Mouse (Mus musculus) forebrain, embryonic 11.5 days (tissue): Measurements from ENCODE around the gene Cmtm6. TPM values are rescaled to one million over a fixed set of nuclear protein-coding genes. Genes with fewer than 3 reads are reported as not detected.

Experiments
- ATAC-seq: fragments of 200-750 bp; cut with Nextera tagmentation; replicated peaks from 2 replicates; pipeline ENCODE4 v1.8.0; 2017; ENCODE audit warnings: moderate TSS enrichment; ENCODE audit not compliant: low FRiP score
- DNase-seq: peaks from one replicate; pipeline ENCODE4 v3.0.0-alpha.2; 2017; ENCODE audit warnings: low spot score
- H3K27ac ChIP-seq: fragments of 300-500 bp; sonication (generic); 2 replicates; pipeline ENCODE4 v1.5.1; 2014; ENCODE audit warnings: low read depth, low read length
- H3K27me3 ChIP-seq: fragments of 300-500 bp; sonication (generic); 2 replicates; pipeline ENCODE4 v1.6.1; 2014; ENCODE audit warnings: mild to moderate bottlenecking, low read length, mixed read lengths; ENCODE audit not compliant: control insufficient read depth, insufficient read depth
- H3K36me3 ChIP-seq: fragments of 300-500 bp; sonication (generic); 2 replicates; pipeline ENCODE4 v1.6.1; 2014; ENCODE audit warnings: mild to moderate bottlenecking, low read length, moderate library complexity, mixed read lengths; ENCODE audit not compliant: control insufficient read depth, insufficient read depth
- H3K4me1 ChIP-seq: fragments of 300-500 bp; sonication (generic); replicated peaks from 2 replicates; pipeline ENCODE4 v1.6.1; 2014; ENCODE audit warnings: low read length, mixed read lengths; ENCODE audit not compliant: control insufficient read depth, insufficient read depth
- H3K4me2 ChIP-seq: fragments of 300-500 bp; sonication (generic); 2 replicates; pipeline ENCODE4 v1.6.1; 2014; ENCODE audit warnings: low read depth, mild to moderate bottlenecking, low read length, moderate library complexity, mixed read lengths; ENCODE audit not compliant: severe bottlenecking
- H3K4me3 ChIP-seq: fragments of 300-500 bp; sonication (generic); 2 replicates; pipeline ENCODE4 v1.5.1; 2014; ENCODE audit warnings: low read depth, low read length
- H3K9ac ChIP-seq: fragments of 300-500 bp; sonication (generic); 2 replicates; pipeline ENCODE4 v1.6.1; 2014; ENCODE audit warnings: low read length
- H3K9me3 ChIP-seq: fragments of 300-500 bp; sonication (generic); 2 replicates; pipeline ENCODE4 v1.6.1; 2016; ENCODE audit warnings: low read length, mixed read lengths; ENCODE audit not compliant: control insufficient read depth
- WGBS: fragments of 180-500 bp; shearing (Covaris S2); extraction: QIAGEN DNeasy Blood & Tissue Kit; methylation state at CpG from one replicate; pipeline ENCODE4 v1.1.7; 2014; 5-methylcytosine and 5-hydroxymethylcytosine counted together
- polyA plus RNA-seq: library from polyadenylated mRNA; unstranded; fragments of >200 nt; fragmentation: Nextera tagmentation; extraction: Ambion mirVana; gene quantifications from 2 replicates; pipeline ENCODE4 v1.2.1, GENCODE M21; 2014

Cmtm6 gene
- polyA plus RNA-seq, 1 experiment from 2014 or later, result 26.9 TPM

- WGBS, result 86% methylated on average over 4 of the region's 4 CpGs
- no peak overlapping the region for H3K9ac ChIP-seq
- ATAC-seq (no peak), DNase-seq (no peak)
- no peak overlapping the region for H3K4me3 ChIP-seq
- no peak overlapping the region for H3K27ac ChIP-seq
- no peaks in the 10 kb centered on the region; the same call in 1 of the 2 replicates for H3K4me1 ChIP-seq
- no peaks in the 10 kb centered on the region for H3K27me3 ChIP-seq
- no peak overlapping the region for H3K4me2 ChIP-seq
- no peaks in the 10 kb centered on the region; the same call in 1 of the 2 replicates for H3K9me3 ChIP-seq
- H3K36me3 ChIP-seq, result no peaks in the 10 kb centered on the region; the same call in 1 of the 2 replicates
Measured at GRCm38 (mm10) chr9:114770224-114770623, 39.3 kb downstream of the Cmtm6 start.

DNA sequence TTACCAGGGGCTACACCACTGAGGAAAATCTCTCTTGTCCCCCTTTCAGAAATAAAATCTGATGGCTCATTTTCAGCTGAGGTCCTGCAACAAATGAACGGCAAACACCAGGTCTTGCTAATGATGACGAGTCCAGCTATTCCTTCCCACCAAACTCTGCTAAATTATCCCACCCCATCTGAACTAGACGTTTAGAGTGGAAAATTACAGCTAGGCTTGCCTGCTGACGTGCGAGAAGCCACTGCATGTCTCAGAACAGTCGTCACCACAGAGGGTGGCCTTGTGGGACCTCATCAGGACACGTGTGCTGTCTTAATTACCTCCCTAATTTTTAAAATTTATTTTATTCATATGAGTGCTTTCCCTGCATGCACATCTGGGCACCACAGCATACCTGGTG lies 40.6 kb downstream of the Cmtm6 start:
- no peaks in the 10 kb centered on the region for H3K9me3 ChIP-seq
- no peak for DNase-seq
- no peaks in the 10 kb centered on the region; the same call in 1 of the 2 replicates for H3K4me1 ChIP-seq
- no peak for ATAC-seq
- H3K4me3 ChIP-seq, result no peak overlapping the region
- 88% methylated on average over 7 of the region's 7 CpGs for WGBS
- H3K4me2 ChIP-seq, result no peak overlapping the region
- no peak overlapping the region for H3K9ac ChIP-seq
- no peaks in the 10 kb centered on the region for H3K27me3 ChIP-seq
- no peaks in the 10 kb centered on the region; the same call in 1 of the 2 replicates for H3K36me3 ChIP-seq
- H3K27ac ChIP-seq, result no peak overlapping the region

GRCm38 (mm10) chr9:114774629-114775028 lies 43.7 kb downstream of the Cmtm6 start:
- Histone ChIP-seq H3K4me2 (no peak overlapping the region), H3K9ac (no peak overlapping the region), H3K4me1 (no peaks in the 10 kb centered on the region), H3K36me3 (no peaks in the 10 kb centered on the region; the same call in 1 of the 2 replicates), H3K27ac (no peak overlapping the region), H3K4me3 (no peak overlapping the region), H3K27me3 (no peaks in the 10 kb centered on the region), H3K9me3 (no peaks in the 10 kb centered on the region)
- DNase-seq (no peak), ATAC-seq (no peak)
- 78% methylated on average over 6 of the region's 6 CpGs for WGBS

- Histone ChIP-seq H3K9ac (no peak overlapping the region), H3K4me2 (no peak overlapping the region), H3K36me3 (no peaks in the 10 kb centered on the region; the same call in 1 of the 2 replicates), H3K4me3 (no peak overlapping the region), H3K9me3 (no peaks in the 10 kb centered on the region), H3K27me3 (no peaks in the 10 kb centered on the region), H3K27ac (no peak overlapping the region), H3K4me1 (no peaks in the 10 kb centered on the region; the same call in 1 of the 2 replicates)
- 88% methylated on average over 4 of the region's 4 CpGs for WGBS
- DNase-seq (no peak), ATAC-seq (no peak)
Measured at GRCm38 (mm10) chr9:114775272-114775671, 44.4 kb downstream of the Cmtm6 start.

- 92% methylated on average over 3 of the region's 3 CpGs for WGBS
- Histone ChIP-seq H3K27me3 (no peaks in the 10 kb centered on the region), H3K36me3 (no peaks in the 10 kb centered on the region; the same call in 1 of the 2 replicates), H3K9ac (no peak overlapping the region), H3K4me2 (no peak overlapping the region), H3K4me1 (peaks cover 5% of the 10 kb centered on the region; the same call in 1 of the 2 replicates), H3K4me3 (no peak overlapping the region), H3K27ac (no peak overlapping the region), H3K9me3 (no peaks in the 10 kb centered on the region)
- ATAC-seq (no peak), DNase-seq (no peak)
Measured at GRCm38 (mm10) chr9:114776361-114776760, 45.4 kb downstream of the Cmtm6 start.

GRCm38 (mm10) chr9:114777178-114778046 lies 46.5 kb downstream of the Cmtm6 start:
- no peak for DNase-seq

GRCm38 (mm10) chr9:114778047-114778390 lies 47.1 kb downstream of the Cmtm6 start:
- ATAC-seq (no peak), DNase-seq (no peak)
- Histone ChIP-seq H3K27me3 (no peaks in the 10 kb centered on the region), H3K36me3 (no peaks in the 10 kb centered on the region), H3K4me2 (no peak overlapping the region), H3K4me1 (peaks cover 5% of the 10 kb centered on the region; the same call in 1 of the 2 replicates), H3K9me3 (no peaks in the 10 kb centered on the region), H3K9ac (no peak overlapping the region), H3K27ac (no peak overlapping the region), H3K4me3 (no peak overlapping the region)
- WGBS, result 94% methylated on average over 7 of the region's 7 CpGs

More at GRCm38 (mm10) chr9:114777178-114778046, 46.5 kb downstream of the Cmtm6 start:
- Histone ChIP-seq H3K27me3 (no peaks in the 10 kb centered on the region), H3K4me2 (no peak overlapping the region), H3K4me3 (no peak overlapping the region), H3K4me1 (peaks cover 5% of the 10 kb centered on the region; the same call in 1 of the 2 replicates), H3K9ac (no peak overlapping the region), H3K27ac (no peak overlapping the region), H3K9me3 (no peaks in the 10 kb centered on the region), H3K36me3 (no peaks in the 10 kb centered on the region)
- no peak for ATAC-seq
- 88% methylated on average over 6 of the region's 6 CpGs for WGBS

DNA sequence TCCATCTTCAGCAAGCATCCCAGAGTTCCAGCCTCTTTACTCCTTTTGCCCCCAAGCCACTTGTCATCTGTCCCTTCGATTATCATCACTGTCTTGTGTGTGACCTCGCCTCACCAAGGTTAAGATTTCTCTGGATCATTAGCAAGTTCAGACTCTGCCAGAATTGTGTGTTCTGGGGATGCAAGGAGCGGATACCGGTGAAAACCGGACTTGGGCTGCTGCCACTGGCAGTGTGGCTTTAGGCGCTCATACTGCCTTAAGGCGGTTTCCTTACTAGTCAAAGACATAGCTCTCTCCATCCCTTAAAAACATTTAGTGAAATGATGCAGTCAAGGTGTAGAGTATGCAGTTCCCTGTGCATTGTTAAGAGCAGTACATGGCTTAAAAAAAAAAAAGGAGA lies 48.0 kb downstream of the Cmtm6 start:
- DNase-seq (no peak), ATAC-seq (no peak)
- no peaks in the 10 kb centered on the region for H3K9me3 ChIP-seq
- H3K36me3 ChIP-seq, result no peaks in the 10 kb centered on the region
- H3K4me3 ChIP-seq, result no peak overlapping the region
- H3K4me1 ChIP-seq, result peaks cover 5% of the 10 kb centered on the region; the same call in 1 of the 2 replicates
- no peak overlapping the region for H3K9ac ChIP-seq
- no peak overlapping the region for H3K4me2 ChIP-seq
- H3K27ac ChIP-seq, result no peak overlapping the region
- H3K27me3 ChIP-seq, result 0 out of 2 replicates have a peak, but pooled peaks cover 2% of the 10 kb centered on the region
- WGBS, result 93% methylated on average over 7 of the region's 7 CpGs
